Mouse (Mus musculus): ENCODE measurements around the gene Igfn1.

Gene Igfn1

DNA sequence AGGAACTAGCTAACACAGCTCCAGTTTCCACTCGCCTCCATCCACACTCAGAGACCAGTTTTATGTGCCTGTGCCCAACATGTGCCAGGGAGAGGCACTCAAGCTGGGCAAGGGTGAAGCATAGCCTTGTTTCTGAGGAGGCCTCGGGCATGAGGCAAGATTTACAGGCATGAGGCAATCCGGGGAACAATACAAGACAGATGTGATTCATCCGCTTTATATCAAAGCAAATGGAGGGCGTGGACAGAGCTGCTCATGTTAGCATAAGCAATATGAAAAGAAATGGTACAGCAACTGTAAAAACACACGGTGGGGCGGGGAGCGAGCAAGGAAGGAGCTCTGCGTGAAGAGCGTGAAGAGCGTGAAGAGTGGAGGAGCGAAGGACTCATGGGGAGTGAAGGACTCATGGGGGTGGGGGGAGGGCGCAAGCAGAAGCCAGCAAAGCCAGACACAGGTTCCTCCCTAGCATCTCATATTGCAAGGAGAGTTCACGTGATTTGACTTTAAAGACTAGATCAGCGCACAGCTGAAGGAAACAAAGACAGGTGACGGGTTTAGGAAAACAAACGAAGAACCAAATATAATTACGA lies 72.3 kb downstream of the Igfn1 start:
- no peak for DNase-seq (ENCODE audit: low read depth, low spot score)

DNA sequence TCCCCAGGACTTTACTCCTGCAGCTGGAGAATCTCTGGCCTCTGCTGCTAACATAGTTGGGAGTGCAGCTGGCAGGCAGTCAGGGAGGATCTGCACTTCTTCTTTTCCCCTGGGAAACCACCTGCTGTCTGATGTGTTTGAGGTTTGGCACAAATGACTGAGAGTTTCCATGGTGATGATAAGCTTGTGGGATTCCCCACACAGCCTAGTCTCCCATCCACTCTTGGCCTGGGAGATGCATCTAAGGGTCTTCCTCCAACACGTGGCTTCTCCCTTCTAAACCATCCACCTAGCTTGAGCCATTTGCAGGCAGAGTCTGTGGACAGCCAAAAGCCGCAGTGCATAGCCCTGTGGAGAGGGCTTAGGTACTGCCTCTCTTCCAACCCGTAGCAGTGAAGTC lies 76.3 kb downstream of the Igfn1 start:
- DNase-seq (ENCODE audit: low read depth, low spot score): no peak

DNA sequence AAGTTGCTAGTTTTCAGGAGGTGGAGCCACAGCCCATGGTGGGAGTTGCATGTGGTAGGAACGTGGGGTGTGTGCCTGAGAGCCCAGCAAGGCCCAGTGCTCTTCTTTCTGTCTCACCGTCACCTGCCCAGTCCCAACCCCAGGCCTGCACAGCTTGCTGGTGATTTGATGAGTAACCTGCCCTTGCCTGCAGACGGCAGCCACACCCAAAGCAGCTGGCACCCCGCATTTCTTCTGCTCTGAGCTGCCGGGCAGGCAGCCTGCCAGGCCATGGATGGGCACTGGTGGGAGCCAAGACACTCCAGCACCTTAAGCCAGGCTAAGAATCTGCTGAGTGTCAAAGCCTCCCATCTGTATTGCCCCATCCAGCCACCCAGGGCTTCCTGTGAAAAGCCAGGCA lies 80.3 kb downstream of the Igfn1 start:
- no peak for DNase-seq (ENCODE audit: low read depth, low spot score)

DNA sequence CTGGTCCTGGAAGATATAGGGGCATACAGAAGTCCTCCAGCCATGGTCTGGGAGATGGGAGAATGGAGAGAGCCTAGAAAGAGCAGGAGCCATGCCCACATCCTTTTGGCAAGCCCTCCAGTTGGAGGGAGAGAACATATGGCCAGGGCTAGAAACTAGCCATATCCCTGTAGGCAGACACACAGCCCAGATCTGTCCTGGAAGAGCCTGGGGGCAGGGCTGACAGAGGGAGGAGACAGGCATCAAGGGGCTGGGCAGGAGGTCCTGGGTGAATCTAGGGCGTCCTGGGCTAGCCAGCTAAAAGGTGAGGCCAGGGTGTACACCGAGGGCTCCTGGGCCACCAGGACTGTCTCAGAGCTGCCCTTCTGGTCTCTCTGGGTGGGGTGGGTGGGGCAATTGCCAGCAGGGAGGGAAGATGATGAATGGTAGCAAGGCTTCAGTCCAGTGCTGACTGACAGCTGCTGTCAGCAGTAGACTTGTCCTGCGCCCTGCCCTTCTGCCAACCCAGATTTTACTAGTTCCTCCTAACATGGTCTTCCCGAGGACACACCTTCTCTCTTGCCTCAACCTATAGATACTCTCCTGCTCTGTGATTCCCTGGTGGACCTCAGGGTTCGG lies 81.7 kb downstream of the Igfn1 start:
- no peak for DNase-seq (ENCODE audit: low read depth, low spot score)

DNA sequence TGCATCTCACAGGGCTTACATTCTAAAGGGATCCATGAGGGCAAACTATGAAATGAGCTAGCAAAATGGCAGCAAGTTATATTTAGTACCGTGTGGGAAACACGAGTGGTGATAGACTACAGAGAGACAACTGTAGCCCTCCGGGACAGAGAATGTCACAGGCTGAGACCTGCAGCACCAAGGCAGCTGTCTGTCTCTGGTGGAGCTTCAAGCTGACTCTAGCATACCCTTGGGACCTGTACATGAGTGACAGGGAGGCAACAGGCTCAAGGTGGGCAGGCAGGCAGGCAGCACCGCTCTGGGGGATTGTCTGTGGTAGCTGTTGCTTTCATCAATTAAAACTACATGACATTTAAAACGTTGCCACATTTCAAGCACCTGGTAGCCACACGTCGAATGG lies 82.9 kb downstream of the Igfn1 start:
- no peak for DNase-seq (ENCODE audit: low read depth, low spot score)

DNA sequence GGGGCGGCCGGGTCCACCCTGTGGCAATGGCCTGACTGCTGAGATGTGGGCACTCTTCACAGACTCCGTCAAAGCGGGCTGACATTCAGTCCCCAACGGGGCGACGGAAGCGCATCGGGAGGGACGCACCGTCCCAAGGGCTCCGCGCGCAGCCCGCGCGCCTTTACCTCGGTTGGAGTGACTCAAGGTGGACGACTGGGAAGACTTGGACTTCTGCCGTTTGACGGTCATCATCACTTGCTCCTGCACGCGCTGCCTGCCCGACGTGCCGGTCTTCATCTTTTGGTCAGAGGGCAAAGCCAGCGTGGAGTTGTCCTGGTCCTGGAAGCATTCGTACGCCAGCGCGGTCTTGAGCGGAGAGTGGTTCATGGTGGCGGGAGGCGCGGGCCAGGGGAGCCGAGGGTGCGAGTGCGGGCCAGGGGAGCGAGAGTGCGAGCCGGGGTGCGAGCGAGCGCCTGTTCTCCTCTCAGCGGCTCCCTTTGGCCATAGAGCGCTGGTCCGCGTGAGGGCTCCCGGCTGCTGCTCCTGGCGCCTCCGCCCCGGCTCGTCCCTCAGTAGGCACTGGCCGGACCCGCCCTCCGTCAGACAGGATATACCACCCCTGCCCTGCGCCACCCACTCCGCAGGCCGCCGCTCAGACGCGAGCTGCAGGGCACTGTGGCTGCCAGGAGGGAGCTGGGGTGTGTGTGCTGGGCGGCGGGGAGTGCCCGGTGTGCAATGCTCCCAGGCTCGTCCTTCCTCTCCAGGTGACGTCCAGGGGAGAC lies 87.3 kb downstream of the Igfn1 start, which contains the start of gene Pkp1:
TSS of gene Pkp1 (minus strand) at position 564 of the 764 bp plus-strand sequence.
- no peak for DNase-seq (ENCODE audit: low read depth, low spot score)

DNA sequence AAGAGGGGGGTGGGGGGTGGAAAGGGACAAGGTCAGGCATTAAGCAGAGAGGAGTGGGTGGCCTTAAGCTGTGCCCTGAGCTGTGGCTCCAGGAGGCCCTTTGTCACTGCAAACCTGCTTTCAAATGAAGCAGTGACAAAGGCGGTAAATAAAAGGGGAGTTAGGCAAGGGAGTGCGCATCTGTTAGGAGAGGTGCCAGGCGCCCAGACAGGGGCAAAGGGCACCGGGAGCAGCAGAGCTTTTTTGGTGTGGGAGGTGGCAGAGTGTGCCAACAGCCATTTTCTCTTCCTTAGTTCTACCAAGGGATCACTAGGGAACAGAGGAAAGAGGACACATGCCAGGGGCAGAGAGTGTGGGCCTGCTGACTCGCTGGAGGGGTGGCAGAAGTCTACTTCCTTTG lies 88.9 kb downstream of the Igfn1 start:
- DNase-seq (ENCODE audit: low read depth, low spot score): no peak

DNA sequence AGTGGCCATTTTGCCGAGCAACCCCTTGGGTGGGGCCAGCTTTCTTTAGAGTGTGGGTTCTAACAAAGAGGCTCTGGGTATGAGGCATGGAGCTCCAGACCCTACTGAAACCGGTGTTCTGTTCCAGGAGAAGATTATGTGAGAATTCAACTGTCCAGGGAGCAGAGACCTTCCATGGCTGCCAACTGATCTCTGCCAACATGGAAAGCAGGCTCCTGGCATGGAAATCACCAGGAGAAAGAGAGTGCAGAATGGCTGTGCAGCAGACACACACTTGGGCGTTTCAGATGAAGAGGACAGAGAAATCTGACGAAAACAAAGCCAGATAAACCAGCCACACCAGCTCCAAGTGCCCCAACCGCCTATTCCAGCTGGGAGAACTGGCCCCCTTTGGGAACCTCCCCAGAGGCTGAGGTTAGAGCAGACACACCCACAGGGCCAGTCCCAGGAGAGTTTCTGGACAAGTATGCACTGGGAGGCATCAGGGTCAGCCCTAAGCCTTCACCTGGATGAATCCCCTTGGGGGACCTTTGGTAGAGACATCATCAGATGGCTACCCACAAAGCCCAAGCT lies 89.6 kb downstream of the Igfn1 start:
- no peak for DNase-seq (ENCODE audit: low read depth, low spot score)

DNA sequence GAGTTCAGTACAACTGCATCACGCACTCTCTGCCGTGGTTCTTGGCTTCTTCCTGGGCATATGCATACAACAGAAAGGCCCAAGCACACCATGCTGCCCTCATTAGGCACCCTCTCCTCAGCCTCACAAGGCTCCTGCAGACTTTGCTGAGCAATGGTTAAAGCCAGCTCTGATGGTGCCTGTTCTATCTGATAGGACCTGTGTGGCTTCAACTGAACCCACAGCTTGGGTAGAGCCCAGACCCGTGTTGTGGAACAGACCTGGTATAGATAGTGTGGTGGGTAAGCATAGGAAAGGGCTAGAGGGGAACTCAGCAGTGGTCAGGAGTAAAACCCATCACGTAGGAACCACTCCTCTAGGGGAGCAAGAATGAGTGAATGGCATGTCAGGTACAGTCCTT lies 92.5 kb downstream of the Igfn1 start:
- no peak for DNase-seq (ENCODE audit: low read depth, low spot score)

DNA sequence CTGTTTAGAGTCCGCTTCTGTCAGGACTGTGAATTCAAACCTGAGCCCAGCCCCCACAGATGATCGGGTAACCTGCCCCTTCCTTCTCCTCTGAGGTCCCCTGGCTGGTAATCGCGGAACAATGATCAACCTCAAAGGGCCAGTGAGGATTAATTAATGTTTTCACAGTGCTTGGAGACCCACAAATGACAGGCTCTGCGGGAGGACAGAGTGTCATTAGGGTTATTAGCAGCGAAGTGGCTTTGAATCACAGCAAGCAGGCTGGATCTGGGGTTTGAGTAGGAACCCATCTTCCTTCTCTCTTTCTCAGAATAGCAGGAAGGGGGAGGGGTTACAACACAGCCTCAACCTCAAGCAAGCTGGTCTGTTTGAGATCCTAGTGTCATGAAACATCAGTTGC lies 96.8 kb downstream of the Igfn1 start:
- no peak for DNase-seq (ENCODE audit: low read depth, low spot score)

DNA sequence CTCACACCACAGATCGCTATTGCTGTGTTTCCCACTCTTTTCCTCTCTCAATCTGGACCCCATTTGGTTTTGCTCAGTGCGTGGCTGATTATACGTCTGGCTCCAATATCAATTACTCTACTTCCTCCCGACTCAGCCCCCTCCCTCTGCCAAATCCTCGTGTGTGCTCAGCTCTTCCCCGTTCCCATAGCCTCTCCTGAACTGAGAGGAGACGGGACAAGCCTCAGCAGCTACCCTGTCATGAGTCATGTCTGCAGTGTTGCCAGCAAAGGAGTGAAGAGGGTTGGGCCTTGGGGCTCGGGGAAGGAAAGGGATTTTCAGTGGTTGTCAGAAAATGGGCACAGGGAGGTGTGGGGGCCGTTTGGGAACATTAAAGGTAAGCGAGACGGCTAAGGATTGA lies 99.4 kb downstream of the Igfn1 start:
- no peak for DNase-seq (ENCODE audit: low read depth, low spot score)

Measured in telencephalon, adult 2 months (tissue).